In the genomic region with DNA sequence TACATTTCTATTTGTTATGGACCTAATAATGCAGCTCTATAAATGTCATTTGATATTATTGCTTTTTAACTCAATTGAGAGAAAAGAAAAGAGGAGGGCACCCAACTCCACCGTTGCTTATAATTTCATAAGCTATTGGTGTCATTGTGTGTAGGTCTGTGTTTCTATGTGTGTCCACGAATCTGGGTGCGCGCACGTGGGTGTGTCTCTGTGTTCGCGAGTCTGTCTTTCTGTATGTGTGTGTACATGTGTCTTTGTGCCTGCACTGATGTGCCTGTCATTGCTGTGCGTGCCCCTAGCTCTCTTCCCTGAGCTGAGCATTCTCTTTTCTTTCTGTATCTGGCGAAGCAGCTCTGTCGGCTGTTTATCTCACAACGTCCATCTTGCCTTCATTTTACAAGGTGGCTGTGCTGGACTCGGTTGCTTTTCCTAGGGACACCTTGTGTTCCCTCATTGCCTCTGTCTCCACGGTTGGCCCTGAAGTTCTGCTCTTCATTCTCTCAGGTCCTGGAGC, we compare ENCODE assay signal across 27 mouse cellular contexts.
DNase-seq lines count a peak whose midpoint lies in the region; ATAC-seq and TF ChIP-seq lines count a peak whose summit lies in the region.
"Had no signal": no experiment of that assay in that cellular context is flagged by ENCODE, and none has a peak within 500 bp of the region (broad histone marks: within the 10 kb centered on the region; RNA-seq: fewer than 3 reads in every experiment).

No protein-coding gene starts in this region.

- H3K27ac ChIP-seq in bone marrow, adult 2 months (ENCODE audit: control insufficient read depth, insufficient read depth, low read depth, low read length, poor library complexity): peak overlapping the region; percentile 80
- peak overlapping the region; percentile 80 for H3K27ac ChIP-seq in liver, embryonic 12.5 days
- H3K27ac ChIP-seq in liver, postnatal 0 days (ENCODE audit: low read depth): no peak overlapping the region
- H3K27ac ChIP-seq: hindbrain, embryonic 15.5 days; limb, embryonic 12.5 days; macrophage; midbrain, embryonic 10.5 days; neural tube, embryonic 12.5 days had no signal

- no peaks in the 10 kb centered on the region for H3K9me3 ChIP-seq in liver, embryonic 12.5 days (replicated peaks)
- no peaks in the 10 kb centered on the region for H3K9me3 ChIP-seq in liver, postnatal 0 days (ENCODE audit: low read length)
- H3K9me3 ChIP-seq: heart, embryonic 12.5 days; hindbrain, embryonic 15.5 days; limb, embryonic 12.5 days; midbrain, embryonic 10.5 days; neural tube, embryonic 12.5 days had no signal

- TF ChIP-seq CTCF in bone marrow, adult 2 months (IDR thresholded peaks at IDR 0.05; ENCODE audit: control insufficient read depth, insufficient read depth, low read length): no peak
- no peak for TF ChIP-seq CTCF in liver, postnatal 0 days (IDR thresholded peaks at IDR 0.05; ENCODE audit: low read depth)

- no peak for TF ChIP-seq EP300 in liver, postnatal 0 days (IDR thresholded peaks at IDR 0.05; ENCODE audit: low read depth)

- TF ChIP-seq POLR2A in bone marrow, adult 2 months (IDR thresholded peaks at IDR 0.05; ENCODE audit: borderline replicate concordance, control insufficient read depth, low read depth, low read length): no peak

- peaks cover 3% of the 10 kb centered on the region; the same call in 1 of the 2 replicates for H3K4me1 ChIP-seq in bone marrow, adult 2 months (ENCODE audit: control insufficient read depth, insufficient read depth, low read length)
- H3K4me1 ChIP-seq in liver, embryonic 12.5 days: peaks cover 48% of the 10 kb centered on the region
- H3K4me1 ChIP-seq in liver, postnatal 0 days (ENCODE audit: insufficient read depth): no peaks in the 10 kb centered on the region
- H3K4me1 ChIP-seq: limb, embryonic 12.5 days had no signal

- H3K9ac ChIP-seq in liver, embryonic 12.5 days: 0 out of 2 replicates have a peak overlapping the region, but pooled peaks have one; percentile 42
- H3K9ac ChIP-seq in liver, postnatal 0 days (replicated peaks): no peak overlapping the region
- H3K9ac ChIP-seq: heart, embryonic 12.5 days; hindbrain, embryonic 15.5 days; limb, embryonic 12.5 days; neural tube, embryonic 12.5 days had no signal

- no peaks in the 10 kb centered on the region for H3K36me3 ChIP-seq in liver, embryonic 12.5 days
- no peaks in the 10 kb centered on the region for H3K36me3 ChIP-seq in liver, postnatal 0 days (replicated peaks; ENCODE audit: insufficient read depth, low read length)
- H3K36me3 ChIP-seq: heart, embryonic 12.5 days; hindbrain, embryonic 15.5 days; limb, embryonic 12.5 days; midbrain, embryonic 10.5 days; neural tube, embryonic 12.5 days had no signal

- no peaks in the 10 kb centered on the region for H3K27me3 ChIP-seq in liver, embryonic 12.5 days (replicated peaks)
- no peaks in the 10 kb centered on the region for H3K27me3 ChIP-seq in liver, postnatal 0 days (ENCODE audit: insufficient read depth, low read length)

- H3K4me2 ChIP-seq in liver, embryonic 12.5 days: peak overlapping the region; percentile 49
- H3K4me2 ChIP-seq in liver, postnatal 0 days (ENCODE audit: low read depth, low read length): no peak overlapping the region
- H3K4me2 ChIP-seq: heart, embryonic 12.5 days; hindbrain, embryonic 15.5 days; limb, embryonic 12.5 days; neural tube, embryonic 12.5 days had no signal

- 0 out of 2 replicates have a peak, but pooled peaks have one; percentile 16 for ATAC-seq in erythroblast, adult 5-6 weeks (replicated peaks; ENCODE audit: low FRiP score, poor library complexity, severe bottlenecking)
- peak; percentile 64 for ATAC-seq in liver, embryonic 12.5 days
- ATAC-seq in liver, postnatal 0 days: peak; percentile 50
- no peak for ATAC-seq in granulocyte monocyte progenitor cell, adult 5-6 weeks (replicated peaks; ENCODE audit: poor library complexity, severe bottlenecking)
- ATAC-seq: forebrain, embryonic 14.5 days had no signal

- H3K4me3 ChIP-seq in bone marrow, adult 2 months (replicated peaks; ENCODE audit: control insufficient read depth, low read depth, low read length): no peak overlapping the region
- no peak overlapping the region; the same call in 1 of the 2 replicates for H3K4me3 ChIP-seq in liver, embryonic 12.5 days
- H3K4me3 ChIP-seq in liver, postnatal 0 days (ENCODE audit: low read depth, low read length): no peak overlapping the region
- H3K4me3 ChIP-seq: heart, embryonic 12.5 days; hindbrain, embryonic 15.5 days; limb, embryonic 12.5 days; midbrain, embryonic 10.5 days; myocyte; neural tube, embryonic 12.5 days had no signal

- 70% methylated on average over 13 of the region's 13 CpGs for WGBS in bone marrow, adult 2 months
- WGBS in liver, embryonic 12.5 days (ENCODE audit: insufficient replicate concordance): 59% methylated on average over 13 of the region's 13 CpGs
- WGBS in liver, postnatal 0 days (ENCODE audit: insufficient replicate concordance): 70% methylated on average over 13 of the region's 13 CpGs

- DNase-seq in liver, postnatal 0 days: no peak
- no peak for DNase-seq in lung, adult 18-20 months
- DNase-seq in cerebellum, postnatal 25 days: no peak
- DNase-seq: adrenal gland, adult 8-10 months; B cell, adult 2 months; cerebellum, adult 11-12 months; cerebellum, adult 9-11 months; gastrocnemius, postnatal 25 days; heart, adult 18-20 months; heart, postnatal 10 days; kidney, adult 18-20 months; lung, adult 2 months; lung, postnatal 10 days; right cerebral cortex, adult 18-20 months; thymus, postnatal 4 days had no signal
